Mouse (Mus musculus) right cerebral cortex, postnatal 36 days (tissue): Measurements from ENCODE around the gene Larp4.

Experiments used
- DNase-seq, 2 experiments: peaks; one replicate each; pipeline ENCODE4 v3.0.0; 2022; ENCODE audit warnings: low spot score in 2 of 2, mixed read lengths in 1 of 2

Gene Larp4

GRCm38 (mm10) chr15:100004677-100005273 is 34.9 kb downstream of the Larp4 start:
- DNase-seq: no peak

DNA sequence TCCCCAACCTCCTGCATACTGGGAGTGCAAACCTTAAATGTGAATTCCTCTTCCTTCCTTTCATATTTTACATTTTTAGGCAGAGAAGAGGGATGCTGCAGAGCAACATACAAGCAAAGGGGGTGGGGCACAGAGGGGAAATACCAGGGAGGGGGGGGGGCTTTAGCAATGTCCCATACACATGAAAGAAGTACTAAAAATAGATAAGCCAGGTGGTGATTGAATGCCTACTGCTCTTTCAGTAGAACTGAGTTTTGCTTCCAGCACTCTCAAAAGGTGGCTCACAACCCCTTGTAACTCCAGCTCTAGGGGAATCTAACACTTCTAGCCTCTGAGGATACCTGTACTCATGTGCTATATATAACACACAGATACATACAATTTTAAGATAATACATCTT is 36.3 kb downstream of the Larp4 start:
- DNase-seq: no peak

- DNase-seq: no peak
Measured at GRCm38 (mm10) chr15:100018280-100018899, 48.5 kb downstream of the Larp4 start.

DNA sequence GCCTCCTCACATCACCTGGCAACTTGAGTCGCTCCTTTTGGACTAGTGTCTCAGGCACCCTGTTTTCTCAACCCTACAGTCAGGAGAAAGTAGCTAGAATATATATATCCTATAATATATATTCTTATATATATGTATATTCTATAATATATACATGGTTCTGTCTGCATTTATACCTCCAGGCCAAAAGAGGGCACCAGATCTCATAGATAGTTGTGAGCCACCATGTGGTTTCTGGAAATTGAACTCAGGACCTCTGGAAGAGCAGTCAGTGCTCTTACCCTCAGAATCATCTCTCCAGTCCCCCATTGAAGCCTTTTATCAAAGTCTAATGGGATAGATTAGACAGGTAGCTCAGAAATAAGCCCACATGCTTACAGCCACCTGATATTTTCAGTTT is 51.3 kb downstream of the Larp4 start:
- DNase-seq: no peak

GRCm38 (mm10) chr15:100022923-100023322 is 53.1 kb downstream of the Larp4 start:
- DNase-seq: no peak

GRCm38 (mm10) chr15:100025076-100025834 is 55.4 kb downstream of the Larp4 start:
- DNase-seq: no peak

DNA sequence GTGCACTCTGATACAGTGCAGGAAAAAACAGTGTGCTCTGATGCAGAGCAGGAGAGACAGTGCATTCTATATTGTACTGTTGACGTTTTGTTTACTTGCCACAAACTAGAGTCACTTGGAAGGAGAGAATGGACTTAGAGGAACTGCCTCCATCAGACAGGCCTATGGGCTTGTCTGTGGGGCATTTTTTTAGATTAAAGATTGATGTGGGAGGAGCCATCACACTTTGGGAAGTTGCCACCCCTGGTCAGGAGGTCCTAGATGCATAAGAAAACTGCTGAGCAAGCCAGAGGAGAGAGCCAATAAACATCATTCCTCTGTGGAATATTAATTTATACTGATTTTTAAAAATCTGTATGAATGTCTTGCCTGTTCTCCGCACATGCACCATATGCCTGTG is 58.3 kb downstream of the Larp4 start:
- no peak for DNase-seq

DNA sequence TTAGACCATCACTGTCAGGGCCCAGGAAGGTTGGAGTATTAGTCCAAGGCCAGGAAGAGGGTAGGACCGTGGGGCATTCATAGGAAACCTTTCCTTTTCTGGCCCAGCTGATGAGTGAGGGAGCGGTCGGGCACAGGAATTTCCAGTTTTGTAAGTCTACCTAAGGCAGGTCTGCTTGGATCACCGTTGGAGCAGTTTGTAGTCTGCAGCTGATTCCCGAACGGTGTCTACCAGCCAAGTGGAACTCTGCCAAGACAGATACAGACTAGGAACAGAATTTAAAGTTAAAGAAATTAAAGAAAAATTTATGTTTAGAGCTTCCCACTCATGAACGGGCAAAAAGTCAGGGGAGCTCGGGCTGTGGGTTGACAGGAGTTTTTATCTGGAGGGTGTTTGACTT is 59.6 kb downstream of the Larp4 start:
- DNase-seq: no peak

GRCm38 (mm10) chr15:100029900-100030299 is 60.0 kb downstream of the Larp4 start:
- no peak for DNase-seq

GRCm38 (mm10) chr15:100032546-100032945 is 62.7 kb downstream of the Larp4 start:
- no peak for DNase-seq

- peak; percentile 89 to 93 for DNase-seq
Measured at GRCm38 (mm10) chr15:100038470-100038971, 68.7 kb downstream of the Larp4 start, which contains the start of gene Dip2b. Dip2b (plus strand) TSS chr15:100038664.

DNA sequence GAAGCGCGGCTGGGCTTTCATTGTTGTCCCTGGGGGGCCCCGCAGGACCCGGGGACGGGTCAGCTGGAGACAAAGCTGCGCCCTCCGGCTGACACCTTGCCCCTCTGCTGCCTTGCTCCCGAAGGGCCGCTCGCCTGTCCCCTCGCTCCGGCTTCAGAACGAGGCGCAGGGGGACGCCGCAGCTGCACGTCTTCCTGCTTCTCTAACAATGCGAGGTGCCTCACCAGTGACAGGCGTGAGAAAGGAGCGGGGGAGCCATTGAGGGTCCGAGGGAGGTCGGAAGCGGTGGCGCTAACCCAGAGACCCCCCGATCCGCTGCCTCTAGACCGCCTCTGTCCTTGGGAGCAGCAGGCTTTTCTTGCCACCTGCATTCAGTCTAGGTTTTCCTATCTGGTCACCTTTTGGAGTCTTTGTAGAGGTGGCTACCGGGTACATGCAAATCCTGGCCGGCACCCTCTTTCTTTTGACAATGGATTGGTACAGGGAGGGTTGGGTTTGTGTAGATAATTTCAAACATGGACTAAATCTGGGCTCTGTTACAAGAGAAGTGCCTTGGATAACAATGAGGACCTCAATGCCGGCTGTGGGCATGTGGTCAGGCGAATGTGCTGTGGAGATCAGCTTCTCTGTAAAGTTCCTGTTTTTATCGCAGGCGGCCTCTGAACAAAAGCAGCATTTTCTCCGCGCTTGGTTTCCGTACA is 69.3 kb downstream of the Larp4 start:
- DNase-seq: peak in 1 of 2 experiments; percentile 36

- no peak for DNase-seq
Measured at GRCm38 (mm10) chr15:100040541-100041266, 70.8 kb downstream of the Larp4 start.

GRCm38 (mm10) chr15:100041267-100042047 is 71.6 kb downstream of the Larp4 start:
- DNase-seq: no peak

GRCm38 (mm10) chr15:100042048-100042400 is 72.2 kb downstream of the Larp4 start:
- DNase-seq: no peak

- no peak for DNase-seq
Measured at GRCm38 (mm10) chr15:100045576-100045975, 75.7 kb downstream of the Larp4 start.

- no peak for DNase-seq
Measured at GRCm38 (mm10) chr15:100049496-100050087, 79.7 kb downstream of the Larp4 start.

- no peak for DNase-seq
Measured at GRCm38 (mm10) chr15:100050940-100051339, 81.1 kb downstream of the Larp4 start.

DNA sequence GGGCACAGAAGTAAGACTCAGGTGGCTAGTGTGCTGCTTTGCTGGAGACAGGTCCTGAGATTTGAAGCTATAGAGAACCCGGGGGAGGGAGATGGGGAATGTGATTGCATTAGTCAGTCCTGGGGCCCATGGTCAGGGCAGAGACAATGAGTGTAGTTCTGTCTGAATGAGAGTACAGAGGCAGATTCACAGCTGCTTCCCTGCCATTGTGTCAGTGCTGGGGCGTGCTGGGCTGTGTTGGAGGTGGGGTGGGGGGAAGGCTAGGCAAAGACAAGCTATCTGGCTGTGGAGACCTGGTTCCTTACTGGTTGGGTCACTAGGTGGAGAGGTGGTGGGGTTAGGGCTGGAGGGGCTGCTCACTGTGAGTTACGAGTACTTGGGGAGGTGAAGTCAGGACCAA is 82.9 kb downstream of the Larp4 start:
- DNase-seq: no peak

DNA sequence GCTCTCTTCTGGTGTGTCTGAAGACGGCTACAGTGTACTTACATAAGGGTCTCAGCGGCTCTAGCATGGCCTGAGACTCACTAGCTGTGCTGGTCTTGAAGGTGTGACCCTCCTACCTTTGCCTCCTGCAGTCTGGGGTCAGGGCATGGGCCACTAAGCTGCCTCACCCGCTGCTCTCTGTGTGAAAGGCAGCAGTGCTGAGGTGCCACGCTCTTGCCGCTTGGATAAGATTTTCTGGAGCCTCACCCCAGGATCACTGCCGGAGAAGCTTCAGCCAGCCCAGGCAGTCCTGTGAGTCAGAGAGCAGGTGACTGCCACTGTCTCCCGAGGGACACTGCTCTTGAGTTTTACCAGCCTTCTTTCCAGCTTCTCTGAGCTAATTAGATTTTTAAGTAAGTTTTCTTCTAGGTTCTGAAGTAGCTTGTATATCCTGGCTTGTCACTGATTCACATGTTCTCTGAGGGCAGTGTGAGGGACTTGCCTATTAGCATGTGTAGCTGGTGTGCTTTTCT is 86.6 kb downstream of the Larp4 start:
- no peak for DNase-seq
